24 mouse cellular contexts compared by ENCODE assay signal in the genomic region with DNA sequence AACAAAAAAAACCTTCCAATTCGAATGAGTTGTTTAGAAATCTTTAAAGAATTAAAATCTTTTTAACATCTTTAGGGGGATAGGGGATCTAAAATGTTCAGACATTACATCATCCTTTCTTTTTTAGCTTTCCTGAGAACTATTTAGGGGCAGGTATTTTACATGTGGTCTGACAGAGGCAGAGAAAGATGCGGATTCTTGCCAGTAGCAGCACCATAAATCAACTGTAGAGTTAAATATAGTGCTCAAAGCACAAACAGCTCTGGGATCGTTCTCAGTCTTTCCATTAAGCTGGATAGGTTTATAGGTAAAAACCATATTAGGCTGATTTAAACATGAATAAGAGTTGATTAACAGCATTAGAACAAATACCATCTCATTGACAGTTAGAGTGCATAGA.
DNase-seq lines count a peak whose midpoint lies in the region; ATAC-seq and TF ChIP-seq lines count a peak whose summit lies in the region.
"Had no signal": no experiment of that assay in that cellular context is flagged by ENCODE, and none has a peak within 500 bp of the region (broad histone marks: within the 10 kb centered on the region; RNA-seq: fewer than 3 reads in every experiment).

No protein-coding gene starts in this region.

- intact Hi-C loops in gastrocnemius, adult 2 months (cut with DNase I) = no loop called here

- no peaks in the 10 kb centered on the region for H3K36me3 ChIP-seq in limb, embryonic 14.5 days (ENCODE audit: control insufficient read depth, insufficient read depth, low read length)
- no peaks in the 10 kb centered on the region for H3K36me3 ChIP-seq in limb, embryonic 10.5 days
- no peaks in the 10 kb centered on the region for H3K36me3 ChIP-seq in hindbrain, embryonic 16.5 days (ENCODE audit: control insufficient read depth, insufficient read depth, low read length)
- H3K36me3 ChIP-seq: embryonic facial prominence, embryonic 10.5 days; embryonic facial prominence, embryonic 13.5 days; forebrain, embryonic 10.5 days; heart, embryonic 13.5 days; hindbrain, embryonic 12.5 days; hindbrain, embryonic 15.5 days; intestine, embryonic 15.5 days had no signal

- DNase-seq in gastrocnemius, adult 2 months = no peak
- DNase-seq in gastrocnemius, postnatal 10 days = no peak
- peak; percentile 55 for DNase-seq in limb, embryonic 14.5 days (ENCODE audit: low spot score)
- no peak for DNase-seq in limb, embryonic 10.5 days (ENCODE audit: low spot score)
- DNase-seq in heart, adult 8-10 months (ENCODE audit: low spot score) = no peak
- DNase-seq: adrenal gland, adult 2 months; adrenal gland, postnatal 14 days; B cell, adult 2 months; cerebellum, adult 11 months; cerebellum, adult 2 months; cerebellum, adult 9-11 months; cerebellum, postnatal 25 days; heart, adult 11 months had no signal

- H3K4me1 ChIP-seq in limb, embryonic 14.5 days (ENCODE audit: control insufficient read depth, insufficient read depth, low read length) = no peaks in the 10 kb centered on the region
- H3K4me1 ChIP-seq in limb, embryonic 10.5 days = peaks cover 5% of the 10 kb centered on the region
- H3K4me1 ChIP-seq in embryonic fibroblast, embryonic 13.5 days (ENCODE audit: control insufficient read depth, insufficient read depth, low read length) = no peaks in the 10 kb centered on the region; the same call in 1 of the 2 replicates
- no peaks in the 10 kb centered on the region for H3K4me1 ChIP-seq in hindbrain, embryonic 16.5 days (ENCODE audit: control insufficient read depth, insufficient read depth, low read depth, low read length)
- H3K4me1 ChIP-seq: embryonic facial prominence, embryonic 10.5 days; embryonic facial prominence, embryonic 13.5 days; forebrain, embryonic 13.5 days; hindbrain, embryonic 12.5 days; hindbrain, embryonic 15.5 days; intestine, embryonic 15.5 days had no signal

- no peak for TF ChIP-seq CTCF in gastrocnemius, adult 2 months (IDR thresholded peaks at IDR 0.05)
- TF ChIP-seq CTCF in embryonic fibroblast, embryonic 13.5 days (IDR thresholded peaks at IDR 0.05; ENCODE audit: borderline replicate concordance, insufficient read depth, low read length) = no peak

- ATAC-seq in limb, embryonic 14.5 days (ENCODE audit: low FRiP score, low read depth) = no peak
- no peak for ATAC-seq in hindbrain, embryonic 16.5 days
- ATAC-seq: forebrain, embryonic 13.5 days; forebrain, embryonic 16.5 days; intestine, embryonic 15.5 days had no signal

- WGBS in limb, embryonic 14.5 days = 44% methylated on average over 3 of the region's 3 CpGs
- 50% methylated on average over 3 of the region's 3 CpGs for WGBS in limb, embryonic 10.5 days
- WGBS in hindbrain, embryonic 16.5 days = 76% methylated on average over 3 of the region's 3 CpGs

- H3K27ac ChIP-seq in gastrocnemius, adult 2 months = peak overlapping the region; percentile 53; the same call in 1 of the 2 replicates
- no peak overlapping the region for H3K27ac ChIP-seq in limb, embryonic 14.5 days (replicated peaks; ENCODE audit: low read depth, low read length)
- no peak overlapping the region for H3K27ac ChIP-seq in limb, embryonic 10.5 days
- H3K27ac ChIP-seq in embryonic fibroblast, embryonic 13.5 days (ENCODE audit: insufficient read depth, low read length) = 0 out of 2 replicates have a peak overlapping the region, but pooled peaks have one; percentile 34
- no peak overlapping the region for H3K27ac ChIP-seq in hindbrain, embryonic 16.5 days (ENCODE audit: low read depth, low read length)
- H3K27ac ChIP-seq: embryonic facial prominence, embryonic 10.5 days; embryonic facial prominence, embryonic 13.5 days; forebrain, embryonic 10.5 days; forebrain, embryonic 13.5 days; hindbrain, embryonic 12.5 days; hindbrain, embryonic 15.5 days; intestine, embryonic 15.5 days had no signal

- no peak overlapping the region for H3K4me2 ChIP-seq in limb, embryonic 14.5 days (replicated peaks; ENCODE audit: low read depth, low read length, severe bottlenecking)
- no peak overlapping the region for H3K4me2 ChIP-seq in hindbrain, embryonic 16.5 days (ENCODE audit: low read length)
- H3K4me2 ChIP-seq: embryonic facial prominence, embryonic 13.5 days; forebrain, embryonic 13.5 days; heart, embryonic 13.5 days; hindbrain, embryonic 12.5 days; hindbrain, embryonic 15.5 days; intestine, embryonic 15.5 days had no signal

- TF ChIP-seq POLR2A in limb, embryonic 14.5 days (IDR thresholded peaks at IDR 0.05; ENCODE audit: borderline replicate concordance, extremely low read depth, insufficient read depth, insufficient read length) = no peak
- no peak for TF ChIP-seq POLR2A in embryonic fibroblast, embryonic 13.5 days (IDR thresholded peaks at IDR 0.05; ENCODE audit: low read depth, low read length)

- H3K9ac ChIP-seq in limb, embryonic 14.5 days (ENCODE audit: low read depth, low read length, severe bottlenecking) = no peak overlapping the region
- H3K9ac ChIP-seq in hindbrain, embryonic 16.5 days (ENCODE audit: low read depth, low read length) = no peak overlapping the region
- H3K9ac ChIP-seq: embryonic facial prominence, embryonic 13.5 days; forebrain, embryonic 13.5 days; heart, embryonic 13.5 days; hindbrain, embryonic 12.5 days; hindbrain, embryonic 15.5 days; intestine, embryonic 15.5 days had no signal

- H3K27me3 ChIP-seq in limb, embryonic 14.5 days (ENCODE audit: control insufficient read depth, insufficient read depth, low read length) = no peaks in the 10 kb centered on the region
- H3K27me3 ChIP-seq in limb, embryonic 10.5 days (ENCODE audit: low read depth, poor library complexity, severe bottlenecking) = no peaks in the 10 kb centered on the region
- H3K27me3 ChIP-seq in hindbrain, embryonic 16.5 days (replicated peaks; ENCODE audit: control insufficient read depth, insufficient read depth, low read length) = no peaks in the 10 kb centered on the region
- H3K27me3 ChIP-seq: embryonic facial prominence, embryonic 13.5 days; forebrain, embryonic 13.5 days; heart, embryonic 13.5 days; hindbrain, embryonic 12.5 days; hindbrain, embryonic 15.5 days; intestine, embryonic 15.5 days had no signal

- no peak overlapping the region for H3K4me3 ChIP-seq in gastrocnemius, adult 2 months
- H3K4me3 ChIP-seq in limb, embryonic 14.5 days (replicated peaks; ENCODE audit: low read length) = no peak overlapping the region
- no peak overlapping the region for H3K4me3 ChIP-seq in limb, embryonic 10.5 days
- H3K4me3 ChIP-seq in embryonic fibroblast, embryonic 13.5 days (ENCODE audit: insufficient read depth, low read length) = no peak overlapping the region
- no peak overlapping the region for H3K4me3 ChIP-seq in hindbrain, embryonic 16.5 days (ENCODE audit: low read length)
- H3K4me3 ChIP-seq: embryonic facial prominence, embryonic 10.5 days; embryonic facial prominence, embryonic 13.5 days; forebrain, embryonic 10.5 days; forebrain, embryonic 13.5 days; heart, embryonic 13.5 days; hindbrain, embryonic 12.5 days; hindbrain, embryonic 15.5 days; intestine, embryonic 15.5 days had no signal

- no peaks in the 10 kb centered on the region for H3K9me3 ChIP-seq in limb, embryonic 14.5 days (ENCODE audit: control insufficient read depth, low read length)
- no peaks in the 10 kb centered on the region for H3K9me3 ChIP-seq in limb, embryonic 10.5 days (replicated peaks)
- no peaks in the 10 kb centered on the region for H3K9me3 ChIP-seq in hindbrain, embryonic 16.5 days (ENCODE audit: control insufficient read depth, low read length)
- H3K9me3 ChIP-seq: embryonic facial prominence, embryonic 10.5 days; embryonic facial prominence, embryonic 13.5 days; forebrain, embryonic 10.5 days; forebrain, embryonic 13.5 days; heart, embryonic 13.5 days; hindbrain, embryonic 12.5 days; hindbrain, embryonic 15.5 days; intestine, embryonic 15.5 days had no signal

Comparison
In these comparisons a context has a peak if more than half of its experiments do, and no peak if none do; other contexts are left out.
1. H3K27ac ChIP-seq: peak in gastrocnemius, adult 2 months (single experiment) and embryonic fibroblast, embryonic 13.5 days (single experiment); none in limb, embryonic 14.5 days (single experiment), limb, embryonic 10.5 days (single experiment) and hindbrain, embryonic 16.5 days (single experiment).